Mouse (Mus musculus): ENCODE results near the gene Pcyox1.

GRCm38 (mm10) chr6:86361373-86361772 lies 35.6 kb downstream of the Pcyox1 start:
- TF ChIP-seq CTCF (IDR thresholded peaks at IDR 0.05; ENCODE audit: low read depth, low read length) (peak; percentile 42; the same call in 1 of the 2 replicates), GATA1 (IDR thresholded peaks at IDR 0.05; ENCODE audit: borderline replicate concordance, low read length) (no peak), TAL1 (conservative IDR thresholded peaks at IDR 0.05; ENCODE audit: low read depth, low read length) (no peak), GATA2 (IDR thresholded peaks at IDR 0.05; ENCODE audit: borderline replicate concordance, low read depth, low read length) (no peak), POLR2AphosphoS5 (IDR thresholded peaks at IDR 0.05; ENCODE audit: insufficient replicate concordance, low read depth, low read length) (no peak)
